Mouse (Mus musculus) midbrain, embryonic 11.5 days (tissue): ENCODE results near the gene Slc9a3r2. TPM values are rescaled to one million over a fixed set of nuclear protein-coding genes. Genes with fewer than 3 reads are reported as not detected.

ENCODE experiments used
- ATAC-seq: fragments of 200-750 bp; cut with Nextera tagmentation; 2 replicates; pipeline ENCODE4 v1.8.0; 2017; ENCODE audit warnings: moderate TSS enrichment, moderate library complexity; ENCODE audit not compliant: low FRiP score
- DNase-seq: peaks from one replicate; pipeline ENCODE4 v3.0.0; 2015; ENCODE audit warnings: low spot score; ENCODE audit errors: missing footprints
- H3K27ac ChIP-seq: fragments of 300-500 bp; sonication (generic); 2 replicates; pipeline ENCODE4 v1.5.1; 2014; ENCODE audit warnings: low read depth, low read length
- H3K27me3 ChIP-seq: fragments of 300-500 bp; sonication (generic); 2 replicates; pipeline ENCODE4 v1.6.1; 2014; ENCODE audit warnings: mild to moderate bottlenecking, low read length, moderate library complexity, mixed read lengths; ENCODE audit not compliant: control insufficient read depth, insufficient read depth
- H3K36me3 ChIP-seq: fragments of 300-500 bp; sonication (generic); 2 replicates; pipeline ENCODE4 v1.6.1; 2014; ENCODE audit warnings: mild to moderate bottlenecking, low read length, moderate library complexity, mixed read lengths; ENCODE audit not compliant: control insufficient read depth, insufficient read depth
- H3K4me1 ChIP-seq: fragments of 300-500 bp; sonication (generic); 2 replicates; pipeline ENCODE4 v1.6.1; 2014; ENCODE audit warnings: low read length; ENCODE audit not compliant: control insufficient read depth, insufficient read depth
- H3K4me2 ChIP-seq: fragments of 300-500 bp; sonication (generic); 2 replicates; pipeline ENCODE4 v1.6.1; 2014; ENCODE audit warnings: mild to moderate bottlenecking, moderate library complexity
- H3K4me3 ChIP-seq: fragments of 300-500 bp; sonication (generic); 2 replicates; pipeline ENCODE4 v1.5.1; 2014; ENCODE audit warnings: low read depth, low read length
- H3K9ac ChIP-seq: fragments of 300-500 bp; sonication (generic); 2 replicates; pipeline ENCODE4 v1.6.1; 2014; ENCODE audit warnings: low read length
- H3K9me3 ChIP-seq: fragments of 300-500 bp; sonication (generic); 2 replicates; pipeline ENCODE4 v1.6.1; 2016; ENCODE audit warnings: low read length; ENCODE audit not compliant: control insufficient read depth
- WGBS: fragments of 180-500 bp; shearing (Covaris S2); extraction: QIAGEN DNeasy Blood & Tissue Kit; methylation state at CpG from one replicate; pipeline ENCODE4 v1.1.7; 2014; 5-methylcytosine and 5-hydroxymethylcytosine counted together
- polyA plus RNA-seq: library from polyadenylated mRNA; unstranded; fragments of >200 nt; fragmentation: Nextera tagmentation; extraction: Ambion mirVana; gene quantifications from 2 replicates; pipeline ENCODE4 v1.2.1, GENCODE M21; 2014

The Slc9a3r2 gene
- polyA plus RNA-seq, 1 experiment from 2014 or later, result 36.4 TPM

DNA sequence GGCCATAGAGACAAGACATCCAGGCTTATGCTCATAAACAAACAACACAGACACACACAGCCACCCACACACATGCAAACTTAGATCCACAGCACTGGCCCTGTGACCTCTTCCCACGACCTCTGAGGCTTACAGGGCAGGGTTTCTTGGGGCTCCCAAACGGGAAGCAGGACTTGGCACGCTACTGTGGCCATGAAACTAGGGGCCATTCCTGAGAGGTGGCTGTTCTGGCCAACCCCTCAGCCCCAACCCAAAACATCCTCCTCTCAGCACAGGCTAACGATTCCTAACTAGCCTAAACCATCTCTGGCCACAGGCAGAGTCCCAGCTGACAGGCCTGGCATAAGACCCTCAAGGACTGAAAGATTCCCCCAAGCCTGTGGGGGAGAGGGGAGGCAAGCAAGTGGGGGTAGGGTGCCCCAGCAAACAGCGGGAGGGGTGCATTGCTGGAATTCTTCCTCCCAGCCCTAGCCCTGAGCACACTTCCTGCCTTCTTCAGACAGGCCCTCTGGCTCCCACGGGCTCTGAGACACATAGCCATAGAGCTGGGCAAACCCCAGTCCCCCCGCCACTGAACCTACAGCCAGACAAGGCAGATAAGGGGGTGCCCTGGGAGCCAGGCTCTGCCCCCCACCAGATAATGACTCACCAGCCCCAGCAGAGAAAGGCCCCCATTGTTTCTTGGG, 6.0 kb downstream of the Slc9a3r2 start:
- no peak overlapping the region for H3K9ac ChIP-seq
- H3K4me3 ChIP-seq, result no peak overlapping the region
- H3K27ac ChIP-seq, result no peak overlapping the region
- peaks cover 2% of the 10 kb centered on the region; the same call in 1 of the 2 replicates for H3K27me3 ChIP-seq
- ATAC-seq (no peak), DNase-seq (no peak)
- H3K4me2 ChIP-seq, result no peak overlapping the region
- no peaks in the 10 kb centered on the region for H3K36me3 ChIP-seq
- WGBS, result 53% methylated on average over 7 of the region's 7 CpGs
- no peaks in the 10 kb centered on the region for H3K4me1 ChIP-seq
- no peaks in the 10 kb centered on the region for H3K9me3 ChIP-seq

DNA sequence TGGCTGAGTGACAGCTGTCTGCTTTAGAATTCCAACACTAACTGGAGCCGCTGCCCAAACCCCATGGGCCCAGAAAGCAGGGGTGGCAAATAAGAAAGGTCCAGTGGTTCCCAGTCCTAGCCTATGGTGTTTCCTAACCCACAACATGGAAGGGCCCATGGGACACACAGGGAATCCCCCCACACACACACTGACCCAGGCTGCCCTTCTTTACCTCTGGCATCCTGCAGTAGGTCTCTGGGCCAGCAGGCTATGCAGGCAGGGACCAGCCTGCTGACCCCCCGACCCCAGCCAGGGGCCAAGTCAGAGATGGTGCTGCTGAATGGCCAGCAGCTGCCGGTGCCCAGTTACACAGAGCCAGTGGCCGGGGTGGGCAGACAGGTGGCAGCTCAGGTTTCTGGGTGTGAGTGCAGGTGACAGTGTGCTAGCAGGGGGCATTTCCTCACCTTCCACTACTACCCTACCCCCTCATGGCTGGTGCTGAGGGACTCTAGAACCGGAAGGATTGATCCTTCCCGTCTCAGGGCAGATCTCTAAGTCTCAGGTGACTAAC, 7.3 kb downstream of the Slc9a3r2 start:
- DNase-seq (no peak), ATAC-seq (no peak)
- Histone ChIP-seq H3K4me3 (no peak overlapping the region), H3K9ac (no peak overlapping the region), H3K4me1 (no peaks in the 10 kb centered on the region), H3K9me3 (no peaks in the 10 kb centered on the region), H3K27ac (no peak overlapping the region), H3K27me3 (no peaks in the 10 kb centered on the region), H3K4me2 (no peak overlapping the region), H3K36me3 (no peaks in the 10 kb centered on the region)
- WGBS, result 81% methylated on average over 6 of the region's 6 CpGs

DNA sequence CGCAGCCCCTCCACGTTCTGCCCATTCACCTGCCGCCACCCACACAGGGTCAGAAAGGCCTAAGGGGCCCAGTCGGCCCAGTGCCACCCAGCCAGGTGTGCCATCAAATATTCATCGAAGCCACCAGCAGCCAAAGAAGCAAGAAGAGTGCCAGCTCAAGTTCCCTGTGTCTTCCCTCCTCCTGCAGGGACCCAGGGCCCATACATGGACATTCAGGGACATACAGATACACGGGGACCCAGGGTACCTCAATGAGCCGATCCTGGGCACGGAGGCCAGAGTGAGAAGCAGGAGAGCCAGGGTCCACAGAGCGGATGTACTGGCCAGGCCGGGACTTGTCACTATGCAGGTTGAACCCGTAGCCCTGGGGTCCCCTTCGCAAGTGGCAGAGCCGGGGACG, 8.2 kb downstream of the Slc9a3r2 start:
- no peak for DNase-seq
- no peak overlapping the region for H3K4me3 ChIP-seq
- H3K27ac ChIP-seq, result no peak overlapping the region
- H3K9ac ChIP-seq, result no peak overlapping the region
- ATAC-seq, result no peak
- WGBS, result 92% methylated on average over 14 of the region's 14 CpGs
- no peaks in the 10 kb centered on the region for H3K4me1 ChIP-seq
- no peaks in the 10 kb centered on the region for H3K36me3 ChIP-seq
- H3K9me3 ChIP-seq, result no peaks in the 10 kb centered on the region
- no peak overlapping the region for H3K4me2 ChIP-seq
- no peaks in the 10 kb centered on the region for H3K27me3 ChIP-seq

DNA sequence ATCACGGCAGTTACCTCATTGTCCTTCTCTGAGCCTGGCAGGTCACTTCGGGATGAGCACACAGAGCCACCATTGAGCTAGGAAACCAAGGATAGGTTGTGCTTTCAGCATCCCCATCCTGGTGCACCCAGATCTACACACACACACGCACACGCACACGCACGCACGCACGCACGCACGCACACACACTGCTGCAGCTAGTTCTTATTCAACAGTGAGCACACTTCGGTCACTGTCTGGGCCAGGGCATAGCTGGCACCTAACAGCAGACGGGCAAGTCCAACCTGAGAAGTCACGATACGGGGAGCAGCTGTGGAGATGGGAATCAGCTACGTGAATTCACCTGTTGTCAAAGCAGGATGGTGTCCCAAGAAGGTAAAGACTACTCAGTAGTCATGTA, 9.5 kb downstream of the Slc9a3r2 start:
- no peak for ATAC-seq
- Histone ChIP-seq H3K27me3 (no peaks in the 10 kb centered on the region), H3K36me3 (no peaks in the 10 kb centered on the region), H3K27ac (no peak overlapping the region), H3K9ac (no peak overlapping the region), H3K4me1 (no peaks in the 10 kb centered on the region), H3K4me2 (no peak overlapping the region), H3K4me3 (no peak overlapping the region), H3K9me3 (no peaks in the 10 kb centered on the region)
- DNase-seq, result no peak
- WGBS, result 94% methylated on average over 15 of the region's 15 CpGs

DNA sequence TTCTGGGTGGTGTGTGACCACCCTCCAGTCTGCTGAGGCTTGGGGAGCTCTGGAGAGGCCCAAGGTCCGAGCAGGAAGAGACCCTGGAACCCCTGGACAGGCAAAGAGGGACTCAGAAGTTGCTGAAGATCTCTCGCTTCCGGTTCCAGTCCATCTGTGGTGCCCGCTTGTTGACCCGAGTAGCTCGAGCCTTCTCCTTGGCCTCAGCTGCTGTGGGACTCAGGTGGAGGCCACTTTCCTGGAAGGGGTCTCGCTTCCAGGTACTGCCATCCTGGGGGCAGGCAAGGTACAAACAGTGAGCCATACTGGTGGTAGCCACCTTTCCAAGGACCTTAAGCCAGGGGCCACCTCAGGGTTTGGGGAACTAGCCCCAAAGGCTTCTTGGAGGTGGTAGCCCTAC, 10.0 kb downstream of the Slc9a3r2 start:
- no peak overlapping the region for H3K27ac ChIP-seq
- ATAC-seq, result no peak
- H3K4me3 ChIP-seq, result no peak overlapping the region
- H3K4me2 ChIP-seq, result no peak overlapping the region
- H3K9ac ChIP-seq, result no peak overlapping the region
- no peaks in the 10 kb centered on the region for H3K36me3 ChIP-seq
- no peaks in the 10 kb centered on the region for H3K4me1 ChIP-seq
- no peaks in the 10 kb centered on the region for H3K27me3 ChIP-seq
- H3K9me3 ChIP-seq, result no peaks in the 10 kb centered on the region
- 87% methylated on average over 7 of the region's 7 CpGs for WGBS
- no peak for DNase-seq

DNA sequence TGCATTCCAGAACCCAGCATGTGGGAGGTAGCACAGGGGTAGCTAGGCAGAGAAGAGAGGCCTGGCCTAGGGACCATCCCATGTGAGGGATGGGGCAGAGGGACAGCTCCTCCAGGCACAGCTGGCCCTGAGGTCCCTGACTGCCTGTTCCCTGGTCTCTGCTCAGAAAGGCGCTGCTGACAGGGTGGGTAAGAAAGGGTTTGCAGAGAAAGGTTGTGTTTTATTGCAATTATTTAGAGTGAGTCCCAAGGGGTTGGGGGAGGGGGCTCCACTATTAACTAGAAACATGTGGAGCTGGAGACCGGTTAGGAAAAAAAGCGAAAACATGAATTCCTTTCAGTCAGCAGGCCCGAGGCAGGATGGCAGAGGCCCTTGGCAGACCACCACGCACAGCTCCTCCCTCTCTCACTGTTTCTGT, 10.5 kb downstream of the Slc9a3r2 start:
- no peak overlapping the region for H3K4me2 ChIP-seq
- no peak for ATAC-seq
- no peaks in the 10 kb centered on the region for H3K27me3 ChIP-seq
- H3K27ac ChIP-seq, result no peak overlapping the region; the same call in 1 of the 2 replicates
- no peak overlapping the region for H3K4me3 ChIP-seq
- H3K36me3 ChIP-seq, result no peaks in the 10 kb centered on the region
- H3K9me3 ChIP-seq, result no peaks in the 10 kb centered on the region
- H3K4me1 ChIP-seq, result no peaks in the 10 kb centered on the region
- peak; percentile 84 for DNase-seq
- WGBS, result 69% methylated on average over 5 of the region's 5 CpGs
- H3K9ac ChIP-seq, result peak overlapping the region; percentile 5; the same call in 1 of the 2 replicates

DNA sequence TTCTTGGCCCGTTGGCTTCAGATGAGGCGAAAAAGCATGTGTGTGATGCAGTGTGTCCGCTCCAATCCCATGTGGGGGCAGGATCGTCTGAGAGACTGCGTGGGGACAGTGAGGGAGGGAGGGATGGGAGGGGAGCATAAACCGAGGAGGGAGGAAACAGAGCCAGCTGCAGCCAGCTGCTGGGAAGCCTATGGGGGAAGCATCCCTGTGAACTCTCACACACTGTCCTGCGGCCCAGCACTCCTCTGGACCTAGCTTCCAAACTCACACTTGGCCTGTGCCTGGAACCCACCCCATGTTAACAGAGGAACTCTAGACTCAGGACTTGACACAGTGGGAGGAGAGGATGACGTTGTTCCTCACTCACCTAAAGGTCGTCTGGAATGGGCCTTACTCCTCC, 11.3 kb downstream of the Slc9a3r2 start:
- H3K4me1 ChIP-seq, result no peaks in the 10 kb centered on the region
- H3K36me3 ChIP-seq, result no peaks in the 10 kb centered on the region
- no peaks in the 10 kb centered on the region for H3K9me3 ChIP-seq
- ATAC-seq (no peak), DNase-seq (no peak)
- no peak overlapping the region for H3K9ac ChIP-seq
- no peak overlapping the region for H3K4me3 ChIP-seq
- H3K27ac ChIP-seq, result no peak overlapping the region; the same call in 1 of the 2 replicates
- H3K27me3 ChIP-seq, result no peaks in the 10 kb centered on the region
- WGBS, result 78% methylated on average over 9 of the region's 9 CpGs
- H3K4me2 ChIP-seq, result no peak overlapping the region

DNA sequence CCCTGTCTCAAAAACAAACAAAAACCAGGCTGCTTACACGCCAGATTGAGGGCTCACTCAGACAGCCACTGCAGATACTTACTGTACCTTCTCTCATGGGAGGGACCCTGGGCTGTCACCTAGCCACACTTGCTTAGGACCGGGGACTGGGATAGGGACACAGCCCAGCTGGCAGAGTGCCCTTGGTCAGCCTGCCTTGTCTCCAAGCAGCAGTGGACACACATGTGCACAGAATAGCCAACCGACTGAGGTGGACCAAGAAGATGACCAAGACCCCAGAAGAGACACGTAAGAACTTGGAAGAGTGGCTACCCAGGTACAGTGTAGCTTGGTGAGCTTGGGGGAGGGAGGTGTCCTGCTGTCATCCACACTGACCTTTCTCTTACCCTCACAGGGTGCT, 11.9 kb downstream of the Slc9a3r2 start:
- Histone ChIP-seq H3K4me3 (no peak overlapping the region), H3K4me2 (no peak overlapping the region), H3K9me3 (no peaks in the 10 kb centered on the region), H3K27me3 (no peaks in the 10 kb centered on the region), H3K4me1 (peaks cover 2% of the 10 kb centered on the region; the same call in 1 of the 2 replicates), H3K27ac (no peak overlapping the region), H3K36me3 (no peaks in the 10 kb centered on the region), H3K9ac (no peak overlapping the region)
- no peak for DNase-seq
- 94% methylated on average over 4 of the region's 4 CpGs for WGBS
- ATAC-seq, result no peak

DNA sequence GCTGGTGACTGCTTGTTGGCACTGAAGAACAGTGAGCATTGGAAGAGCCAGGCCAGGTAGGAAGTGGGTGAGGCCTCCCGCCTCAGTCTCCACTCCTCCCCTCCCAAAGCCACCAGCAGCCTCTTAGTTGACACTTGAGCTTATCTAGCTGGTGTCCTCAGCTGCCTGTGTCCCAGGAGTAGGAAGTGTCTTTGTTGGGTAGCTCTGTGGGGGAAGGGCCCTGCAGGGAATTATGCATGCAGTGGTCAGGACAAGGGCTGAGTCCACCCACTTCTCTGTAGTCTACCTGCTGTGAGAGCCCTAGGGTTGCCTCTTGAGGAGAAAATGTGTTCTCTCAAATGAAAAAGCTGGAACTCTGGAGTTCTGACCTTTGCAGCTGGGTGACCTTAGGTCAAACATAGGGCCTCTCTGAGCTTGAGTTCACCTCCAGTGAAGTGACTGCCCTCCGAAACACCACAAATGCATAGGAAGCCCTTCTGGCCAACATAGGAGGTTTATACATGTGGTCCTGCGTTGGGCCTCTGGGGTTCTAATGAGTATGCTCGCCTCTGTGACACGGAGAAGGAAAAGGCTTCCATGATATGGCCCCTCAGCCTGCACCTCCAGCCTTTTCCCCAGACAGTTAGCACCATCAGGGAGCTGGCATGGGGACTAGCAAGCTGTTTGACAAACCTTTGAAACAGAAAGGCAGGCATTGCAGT, 13.2 kb downstream of the Slc9a3r2 start:
- H3K4me3 ChIP-seq, result no peak overlapping the region
- no peak overlapping the region for H3K27ac ChIP-seq
- 57% methylated on average over 5 of the region's 5 CpGs for WGBS
- no peak overlapping the region for H3K9ac ChIP-seq
- H3K4me2 ChIP-seq, result no peak overlapping the region
- DNase-seq (no peak), ATAC-seq (no peak)
- H3K4me1 ChIP-seq, result peaks cover 6% of the 10 kb centered on the region
- no peaks in the 10 kb centered on the region for H3K36me3 ChIP-seq
- H3K9me3 ChIP-seq, result no peaks in the 10 kb centered on the region
- H3K27me3 ChIP-seq, result no peaks in the 10 kb centered on the region
